Mouse (Mus musculus): ENCODE data around the gene Smim6. TPM values are rescaled to one million over a fixed set of nuclear protein-coding genes. Genes with fewer than 3 reads are reported as not detected.

Smim6 gene
- polyA plus RNA-seq, 1 experiment = not detected

DNA sequence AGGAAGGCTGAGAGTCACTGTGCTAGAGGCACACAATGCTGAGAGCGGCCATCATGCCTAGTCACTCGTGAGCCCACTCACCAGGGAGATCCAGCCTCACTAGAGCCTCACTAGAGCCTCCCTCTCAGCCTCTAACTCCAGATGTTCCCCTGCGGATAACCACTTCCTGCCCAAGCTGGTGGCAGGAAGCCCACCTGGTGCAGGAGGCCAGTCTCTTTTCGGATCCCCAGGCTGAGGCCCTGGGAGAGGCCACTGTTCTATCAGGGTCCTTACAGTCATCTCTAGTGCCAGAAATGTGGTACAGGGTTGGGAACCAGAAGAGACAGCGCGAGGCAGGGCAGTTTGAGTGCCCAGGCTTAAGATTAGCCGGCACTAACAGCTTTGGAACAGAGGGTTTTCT, 13.4 kb upstream of the Smim6 start:
- 82% methylated on average over 7 of the region's 7 CpGs for WGBS
- Histone ChIP-seq H3K4me1 (ENCODE audit: control insufficient read depth, insufficient read depth, low read length) (peaks cover 12% of the 10 kb centered on the region), H3K27ac (ENCODE audit: insufficient read depth, low read depth, low read length) (no peak overlapping the region), H3K4me3 (ENCODE audit: insufficient read depth, low read depth, low read length) (no peak overlapping the region)
- TF ChIP-seq POLR2A (IDR thresholded peaks at IDR 0.05; ENCODE audit: insufficient read depth, low read depth, low read length) (no peak), CTCF (IDR thresholded peaks at IDR 0.05; ENCODE audit: insufficient read depth, low read depth, low read length) (no peak)

DNA sequence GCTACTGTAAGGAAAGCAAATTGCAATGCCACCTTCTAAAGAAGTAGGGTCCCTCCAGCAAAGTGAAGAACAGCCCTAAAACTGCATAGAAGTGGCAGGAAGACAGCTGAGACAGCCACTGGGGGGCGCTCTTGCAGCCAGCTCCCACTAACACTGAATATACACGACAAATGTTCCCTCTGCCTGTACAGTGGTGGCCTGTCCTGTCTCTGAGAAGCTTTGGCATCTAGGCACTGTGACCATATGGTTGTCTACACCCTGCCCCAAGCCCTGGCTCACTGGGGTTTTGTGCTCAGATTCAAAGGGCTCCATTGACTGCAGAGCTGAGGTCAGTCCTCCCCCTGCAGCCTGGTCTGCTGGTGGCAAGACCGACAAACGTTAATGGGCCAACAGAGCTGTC, 12.9 kb upstream of the Smim6 start:
- no peak overlapping the region for H3K27ac ChIP-seq (ENCODE audit: insufficient read depth, low read depth, low read length)
- H3K4me3 ChIP-seq (ENCODE audit: insufficient read depth, low read depth, low read length) = no peak overlapping the region
- TF ChIP-seq POLR2A (IDR thresholded peaks at IDR 0.05; ENCODE audit: insufficient read depth, low read depth, low read length) (no peak), CTCF (IDR thresholded peaks at IDR 0.05; ENCODE audit: insufficient read depth, low read depth, low read length) (peak; percentile 55; the same call in 1 of the 2 replicates)
- H3K4me1 ChIP-seq (ENCODE audit: control insufficient read depth, insufficient read depth, low read length) = peaks cover 12% of the 10 kb centered on the region
- WGBS = 20% methylated on average over 4 of the region's 4 CpGs

DNA sequence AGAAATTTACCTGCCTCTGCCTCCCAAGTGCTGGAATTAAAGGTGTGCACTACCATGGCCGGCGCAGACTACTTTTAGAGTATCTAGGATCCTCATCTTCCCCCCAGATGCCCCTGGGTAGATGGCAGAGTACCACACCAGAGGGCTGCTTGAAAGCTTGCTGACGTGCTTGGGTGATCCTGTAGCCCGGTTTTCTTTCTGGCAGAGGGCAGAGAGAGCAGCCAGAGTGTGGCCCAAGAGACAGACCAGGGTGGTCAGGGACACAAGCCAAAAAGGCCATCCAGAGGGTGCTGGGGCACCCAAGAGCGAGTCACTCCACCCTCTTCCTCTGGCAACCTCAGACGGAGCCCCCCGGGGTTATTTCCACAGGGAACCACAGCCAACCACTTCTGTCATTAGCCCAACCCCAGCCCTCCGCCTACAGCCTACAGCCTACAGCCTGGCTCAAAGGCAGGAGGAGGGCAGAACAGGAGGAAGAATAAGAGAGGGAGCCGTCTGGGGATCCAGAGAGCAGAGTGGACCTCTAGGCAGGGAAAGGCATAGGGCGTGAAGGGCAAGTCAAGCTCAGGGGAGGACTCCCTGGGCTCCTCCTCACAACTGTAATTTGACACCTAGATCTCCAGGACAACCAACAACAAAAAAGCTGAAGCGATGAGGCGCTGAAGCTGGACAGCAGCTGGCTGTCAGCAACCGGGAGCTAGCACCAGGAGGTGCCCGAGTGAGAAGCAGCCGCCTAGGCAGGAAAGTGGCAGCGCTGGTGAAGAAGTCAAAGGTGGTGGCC, 12.1 kb upstream of the Smim6 start, which contains the start of gene Smim5:
Gene Smim5 (plus strand): TSS at position 481 of the 781 bp plus-strand sequence.
- H3K27ac ChIP-seq (ENCODE audit: insufficient read depth, low read depth, low read length) = no peak within 1 kb of the TSS
- WGBS = 51% methylated on average over 16 of the region's 16 CpGs
- TF ChIP-seq POLR2A (IDR thresholded peaks at IDR 0.05; ENCODE audit: insufficient read depth, low read depth, low read length) (no peak), CTCF (IDR thresholded peaks at IDR 0.05; ENCODE audit: insufficient read depth, low read depth, low read length) (no peak)
- peaks cover 12% of the 10 kb centered on the region for H3K4me1 ChIP-seq (ENCODE audit: control insufficient read depth, insufficient read depth, low read length)
- H3K4me3 ChIP-seq (ENCODE audit: insufficient read depth, low read depth, low read length) = no peak within 1 kb of the TSS

DNA sequence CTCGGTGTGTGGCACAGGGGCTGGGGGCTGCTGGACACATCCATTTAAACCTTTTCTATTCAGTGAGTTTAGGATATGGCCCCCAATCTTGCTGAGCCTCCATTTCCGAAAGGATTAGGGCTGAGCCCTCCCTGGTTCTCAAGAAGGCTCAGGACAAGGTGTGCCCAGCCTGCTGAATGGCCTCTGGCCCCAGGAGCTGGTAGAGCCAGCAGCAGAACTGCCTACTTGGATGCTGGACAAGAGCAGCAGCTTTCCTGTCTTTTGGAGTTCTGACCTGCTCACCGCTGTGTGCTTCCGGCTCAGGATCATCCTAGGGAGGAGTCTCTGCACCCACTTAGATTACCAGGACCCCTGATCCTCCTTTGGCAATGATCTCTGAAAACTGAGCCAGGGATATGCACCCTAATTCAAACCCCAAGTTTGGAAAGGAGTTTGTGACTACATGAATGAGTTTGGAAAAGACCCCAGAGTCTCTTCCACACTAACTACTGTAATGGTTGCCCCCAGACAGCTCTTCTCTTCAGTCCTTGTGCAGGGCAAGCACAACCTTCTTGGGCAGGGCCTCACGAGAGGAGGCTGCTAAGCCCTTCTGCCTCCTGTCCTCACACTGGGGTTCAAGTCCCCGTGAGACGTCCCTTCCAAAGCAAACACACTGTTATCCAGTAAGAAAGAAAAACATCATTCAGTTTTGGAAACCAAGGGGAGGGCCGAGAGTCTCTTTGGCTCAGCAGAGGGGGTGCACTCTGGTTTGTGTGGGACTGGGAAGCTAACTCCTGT, 11.1 kb upstream of the Smim6 start:
- no peak overlapping the region for H3K27ac ChIP-seq (ENCODE audit: insufficient read depth, low read depth, low read length)
- TF ChIP-seq CTCF (IDR thresholded peaks at IDR 0.05; ENCODE audit: insufficient read depth, low read depth, low read length) = no peak
- 84% methylated on average over 8 of the region's 8 CpGs for WGBS
- peaks cover 15% of the 10 kb centered on the region for H3K4me1 ChIP-seq (ENCODE audit: control insufficient read depth, insufficient read depth, low read length)
- no peak overlapping the region for H3K4me3 ChIP-seq (ENCODE audit: insufficient read depth, low read depth, low read length)

DNA sequence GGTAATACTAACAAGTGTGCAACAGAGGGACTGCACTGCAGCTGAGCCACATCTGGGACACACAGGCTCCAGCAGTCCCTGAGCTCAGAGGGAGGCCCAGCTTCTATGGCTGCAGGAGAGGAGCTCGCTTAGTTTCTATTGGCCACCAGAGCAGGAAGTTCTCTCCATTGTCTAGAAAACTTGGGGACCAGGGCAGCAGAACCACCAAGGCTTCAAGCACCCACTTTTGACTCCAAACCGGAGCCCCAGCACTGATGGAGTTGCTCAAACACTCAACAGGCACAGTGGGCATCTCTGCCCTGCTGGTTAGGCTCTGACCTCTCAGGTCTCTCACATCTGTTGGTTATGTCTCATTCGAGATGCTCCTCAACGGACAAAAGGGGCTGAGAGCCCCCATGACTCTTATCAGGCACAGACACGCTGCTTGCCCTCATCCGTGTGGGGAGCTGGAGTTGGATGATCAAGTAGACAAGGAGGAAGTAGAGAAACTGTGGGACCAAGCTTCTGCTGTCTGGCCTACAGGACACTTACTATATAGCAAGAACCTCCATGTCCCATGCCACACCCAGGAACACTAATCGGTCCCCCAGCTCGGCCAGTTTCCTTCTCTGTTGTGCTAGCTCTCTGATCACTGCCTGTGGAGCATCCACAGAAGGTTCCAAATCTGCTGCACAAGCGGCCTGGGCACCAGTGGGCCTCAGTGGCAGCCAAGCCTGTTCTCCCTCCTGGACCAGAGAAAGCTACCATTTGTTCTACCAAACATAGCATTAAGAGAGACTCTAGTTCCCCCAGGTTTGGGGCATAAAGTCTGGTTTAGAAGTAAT, 10.3 kb upstream of the Smim6 start:
- Histone ChIP-seq H3K4me1 (ENCODE audit: control insufficient read depth, insufficient read depth, low read length) (peaks cover 15% of the 10 kb centered on the region), H3K4me3 (ENCODE audit: insufficient read depth, low read depth, low read length) (no peak overlapping the region), H3K27ac (ENCODE audit: insufficient read depth, low read depth, low read length) (no peak overlapping the region)
- no peak for TF ChIP-seq CTCF (IDR thresholded peaks at IDR 0.05; ENCODE audit: insufficient read depth, low read depth, low read length)
- TF ChIP-seq POLR2A (IDR thresholded peaks at IDR 0.05; ENCODE audit: insufficient read depth, low read depth, low read length) = no peak
- WGBS = 91% methylated on average over 9 of the region's 9 CpGs

DNA sequence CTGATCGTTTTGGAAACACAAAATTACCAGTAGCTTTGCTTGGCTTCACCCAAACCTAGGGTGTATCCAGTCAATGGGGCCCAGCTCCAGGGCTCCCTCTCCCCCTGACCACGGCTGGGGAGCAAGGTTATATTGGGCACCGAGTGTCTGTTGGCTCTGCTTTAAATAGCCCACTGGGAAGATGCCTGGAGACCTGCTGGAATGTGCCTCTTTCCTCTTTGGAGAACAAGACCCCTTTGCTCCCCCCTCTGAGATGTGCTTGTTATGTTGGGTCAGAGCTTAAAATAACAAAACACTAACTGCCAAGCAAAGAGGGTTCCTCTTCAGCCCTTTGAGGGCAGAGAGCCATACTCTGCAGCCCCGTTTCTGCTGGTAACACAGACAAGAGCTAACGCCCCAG, 9.6 kb upstream of the Smim6 start:
- 68% methylated on average over 5 of the region's 5 CpGs for WGBS
- TF ChIP-seq CTCF (IDR thresholded peaks at IDR 0.05; ENCODE audit: insufficient read depth, low read depth, low read length) (no peak), POLR2A (IDR thresholded peaks at IDR 0.05; ENCODE audit: insufficient read depth, low read depth, low read length) (no peak)
- no peak overlapping the region for H3K27ac ChIP-seq (ENCODE audit: insufficient read depth, low read depth, low read length)
- H3K4me1 ChIP-seq (ENCODE audit: control insufficient read depth, insufficient read depth, low read length) = peaks cover 15% of the 10 kb centered on the region
- no peak overlapping the region for H3K4me3 ChIP-seq (ENCODE audit: insufficient read depth, low read depth, low read length)

DNA sequence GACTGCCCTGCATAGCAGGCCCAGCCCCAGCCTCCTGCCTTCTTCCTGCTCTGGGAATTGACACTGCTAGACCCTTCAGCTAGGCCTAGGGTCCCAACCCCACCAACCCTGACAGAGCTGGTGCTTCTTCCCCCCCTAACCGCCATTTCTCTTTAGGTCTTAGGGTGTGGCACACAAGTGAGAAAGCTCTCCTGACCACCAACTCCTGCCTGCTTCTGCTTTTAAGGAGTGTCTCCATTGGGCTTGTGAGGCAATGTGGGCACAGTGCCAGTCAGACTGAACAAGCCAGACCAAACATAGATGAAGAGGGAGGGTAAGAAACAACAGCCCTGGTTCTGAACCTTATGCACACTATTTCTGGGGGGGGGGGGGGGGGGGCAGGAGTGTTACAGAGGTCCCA, 9.0 kb upstream of the Smim6 start:
- WGBS = 95% methylated on average over 1 of the region's 1 CpGs
- Histone ChIP-seq H3K27ac (ENCODE audit: insufficient read depth, low read depth, low read length) (no peak overlapping the region), H3K4me1 (ENCODE audit: control insufficient read depth, insufficient read depth, low read length) (peaks cover 15% of the 10 kb centered on the region), H3K4me3 (ENCODE audit: insufficient read depth, low read depth, low read length) (no peak overlapping the region)
- TF ChIP-seq CTCF (IDR thresholded peaks at IDR 0.05; ENCODE audit: insufficient read depth, low read depth, low read length) (no peak), POLR2A (IDR thresholded peaks at IDR 0.05; ENCODE audit: insufficient read depth, low read depth, low read length) (no peak)

DNA sequence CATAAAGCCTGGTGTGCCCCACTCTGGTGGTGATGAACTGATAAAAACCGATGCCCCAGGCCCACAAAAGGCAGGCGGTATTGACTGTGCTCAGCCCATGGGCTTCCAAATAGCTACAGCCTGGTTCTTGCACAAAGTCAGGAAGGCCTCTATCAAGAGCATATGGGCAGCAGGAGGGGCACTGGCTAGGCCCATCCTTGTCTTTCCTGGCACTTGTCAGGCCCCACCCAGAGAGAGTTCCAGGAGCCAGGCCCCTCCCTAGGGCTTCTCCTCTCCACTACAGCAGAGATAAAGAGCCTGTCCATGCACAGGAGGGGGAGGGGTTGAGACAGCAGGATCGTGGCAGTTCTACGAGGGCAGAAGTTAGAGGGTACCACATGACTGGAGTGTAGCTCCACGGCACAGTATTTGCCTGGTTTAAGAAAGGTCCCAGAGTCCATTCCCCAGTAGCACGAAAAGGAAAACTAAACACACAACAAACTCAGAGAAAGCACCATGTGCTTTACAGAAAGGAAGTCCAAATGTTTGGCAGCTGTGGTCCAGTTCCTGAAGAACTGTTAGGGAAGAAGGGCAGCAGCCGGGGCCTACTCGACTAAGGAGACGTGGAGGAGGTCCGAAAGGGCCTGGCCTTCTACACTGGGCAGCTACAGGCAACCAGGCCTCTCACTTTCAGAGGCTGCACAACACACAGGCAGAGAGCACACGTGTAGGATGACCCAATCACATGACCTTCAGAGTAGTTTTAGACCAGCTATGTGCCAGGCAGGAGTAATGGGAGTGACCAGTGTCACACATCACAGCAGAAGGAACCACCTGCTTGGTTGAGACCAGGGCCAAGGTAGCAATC, 8.2 kb upstream of the Smim6 start:
- H3K4me1 ChIP-seq (ENCODE audit: control insufficient read depth, insufficient read depth, low read length) = peaks cover 11% of the 10 kb centered on the region
- no peak overlapping the region for H3K27ac ChIP-seq (ENCODE audit: insufficient read depth, low read depth, low read length)
- H3K4me3 ChIP-seq (ENCODE audit: insufficient read depth, low read depth, low read length) = no peak overlapping the region
- 83% methylated on average over 11 of the region's 11 CpGs for WGBS
- no peak for TF ChIP-seq POLR2A (IDR thresholded peaks at IDR 0.05; ENCODE audit: insufficient read depth, low read depth, low read length)
- TF ChIP-seq CTCF (IDR thresholded peaks at IDR 0.05; ENCODE audit: insufficient read depth, low read depth, low read length) = no peak

Data from olfactory bulb, adult 2 months (tissue).